Mouse (Mus musculus): ENCODE results near the gene Ccin.

The Ccin gene

GRCm38 (mm10) chr4:43974914-43975616 lies 8.2 kb upstream of the Ccin start:
- peak; percentile 26 for DNase-seq (ENCODE audit: low read depth, low spot score)

GRCm38 (mm10) chr4:43976223-43976740 lies 7.0 kb upstream of the Ccin start:
- no peak for DNase-seq (ENCODE audit: low read depth, low spot score)

GRCm38 (mm10) chr4:43978521-43979443 lies 4.5 kb upstream of the Ccin start:
- peak; percentile 32 for DNase-seq (ENCODE audit: low read depth, low spot score)

- DNase-seq (ENCODE audit: low read depth, low spot score): no peak
These were observed 3.5 kb upstream of the Ccin start for GRCm38 (mm10) chr4:43979746-43980145.

GRCm38 (mm10) chr4:43980236-43980635 lies 3.0 kb upstream of the Ccin start:
- DNase-seq (ENCODE audit: low read depth, low spot score): no peak

GRCm38 (mm10) chr4:43980846-43981245 lies 2.4 kb upstream of the Ccin start:
- no peak for DNase-seq (ENCODE audit: low read depth, low spot score)

GRCm38 (mm10) chr4:43981251-43981650 lies 2.0 kb upstream of the Ccin start:
- DNase-seq (ENCODE audit: low read depth, low spot score): no peak

GRCm38 (mm10) chr4:43982053-43982732 lies 1.1 kb upstream of the Ccin start:
- DNase-seq (ENCODE audit: low read depth, low spot score): peak; percentile 90

GRCm38 (mm10) chr4:43983756-43984155 lies 473 bp downstream of the Ccin start:
- peak; percentile 27 for DNase-seq (ENCODE audit: low read depth, low spot score)

- DNase-seq (ENCODE audit: low read depth, low spot score): no peak
These were observed 1.0 kb downstream of the Ccin start for GRCm38 (mm10) chr4:43984326-43984725.

- DNase-seq (ENCODE audit: low read depth, low spot score): no peak
These were observed 5.7 kb downstream of the Ccin start for GRCm38 (mm10) chr4:43988976-43989375.

GRCm38 (mm10) chr4:43993072-43993471 lies 9.8 kb downstream of the Ccin start:
- DNase-seq (ENCODE audit: low read depth, low spot score): peak; percentile 97

- no peak for DNase-seq (ENCODE audit: low read depth, low spot score)
These were observed 11.1 kb downstream of the Ccin start for GRCm38 (mm10) chr4:43994342-43994741.

- peak; percentile 92 for DNase-seq (ENCODE audit: low read depth, low spot score)
These were observed 20.3 kb downstream of the Ccin start for GRCm38 (mm10) chr4:44003622-44004021.

- DNase-seq (ENCODE audit: low read depth, low spot score): peak; percentile 31
These were observed 20.8 kb downstream of the Ccin start, which contains the start of gene Clta for GRCm38 (mm10) chr4:44004126-44004525. Gene Clta (plus strand): TSS chr4:44004452.

- DNase-seq (ENCODE audit: low read depth, low spot score): no peak
These were observed 21.5 kb downstream of the Ccin start for GRCm38 (mm10) chr4:44004623-44005409.

GRCm38 (mm10) chr4:44010176-44010575 lies 26.9 kb downstream of the Ccin start:
- peak; percentile 45 for DNase-seq (ENCODE audit: low read depth, low spot score)

GRCm38 (mm10) chr4:44010893-44011292 lies 27.6 kb downstream of the Ccin start:
- no peak for DNase-seq (ENCODE audit: low read depth, low spot score)

- DNase-seq (ENCODE audit: low read depth, low spot score): peak; percentile 28
These were observed 28.5 kb downstream of the Ccin start for GRCm38 (mm10) chr4:44011799-44012198.

- peak; percentile 99 for DNase-seq (ENCODE audit: low read depth, low spot score)
These were observed 29.4 kb downstream of the Ccin start for GRCm38 (mm10) chr4:44012376-44013367.
